ENCODE assay signal across 25 mouse cellular contexts in the genomic region with DNA sequence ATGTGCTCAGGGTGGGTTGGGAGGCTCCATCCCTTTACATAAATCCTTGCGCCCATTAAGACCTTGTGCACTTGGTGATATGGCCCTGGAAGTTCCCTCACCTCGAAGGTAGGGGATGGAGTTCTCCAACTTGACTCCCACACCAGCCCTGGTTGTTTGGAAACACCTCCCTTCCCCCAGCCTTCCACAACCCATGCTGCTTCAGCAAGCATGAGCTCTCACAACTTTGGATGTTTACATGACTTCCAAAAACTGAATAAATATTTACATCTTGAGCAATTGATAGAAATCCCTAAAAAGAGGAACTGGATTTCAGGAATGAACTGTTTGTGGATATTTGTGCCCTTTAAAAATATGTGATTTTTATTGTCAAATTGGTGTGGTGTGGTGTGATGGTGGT. TPM values are rescaled to one million over a fixed set of nuclear protein-coding genes. Genes with fewer than 3 reads are reported as not detected.
DNase-seq lines count a peak whose midpoint lies in the region; ATAC-seq lines count a peak whose summit lies in the region.
"Had no signal": no experiment of that assay in that cellular context is flagged by ENCODE, and none has a peak within 500 bp of the region (broad histone marks: within the 10 kb centered on the region; RNA-seq: fewer than 3 reads in every experiment).

No protein-coding gene starts in this region.

- no peak overlapping the region for H3K9ac ChIP-seq in stomach, embryonic 16.5 days (ENCODE audit: low read length)
- no peak overlapping the region for H3K9ac ChIP-seq in kidney, embryonic 15.5 days
- H3K9ac ChIP-seq: embryonic facial prominence, embryonic 12.5 days; forebrain, embryonic 13.5 days; limb, embryonic 13.5 days; liver, embryonic 14.5 days; neural tube, embryonic 15.5 days had no signal

- H3K27me3 ChIP-seq in stomach, embryonic 16.5 days (ENCODE audit: control insufficient read depth, insufficient read depth, low read length): no peaks in the 10 kb centered on the region
- H3K27me3 ChIP-seq in kidney, embryonic 15.5 days: no peaks in the 10 kb centered on the region
- H3K27me3 ChIP-seq: embryonic facial prominence, embryonic 12.5 days; forebrain, embryonic 13.5 days; limb, embryonic 13.5 days; neural tube, embryonic 15.5 days had no signal

- no peak overlapping the region for H3K4me2 ChIP-seq in stomach, embryonic 16.5 days (ENCODE audit: low read depth, low read length)
- no peak overlapping the region for H3K4me2 ChIP-seq in kidney, embryonic 15.5 days
- H3K4me2 ChIP-seq: embryonic facial prominence, embryonic 12.5 days; forebrain, embryonic 13.5 days; heart, embryonic 11.5 days; limb, embryonic 13.5 days; midbrain, embryonic 11.5 days; neural tube, embryonic 15.5 days had no signal

- 55% methylated on average over 2 of the region's 2 CpGs for WGBS in stomach, embryonic 16.5 days
- 70% methylated on average over 2 of the region's 2 CpGs for WGBS in kidney, embryonic 15.5 days

- peaks cover 3% of the 10 kb centered on the region for H3K4me1 ChIP-seq in stomach, embryonic 16.5 days (ENCODE audit: control insufficient read depth, insufficient read depth, low read length)
- no peaks in the 10 kb centered on the region for H3K4me1 ChIP-seq in kidney, embryonic 15.5 days
- H3K4me1 ChIP-seq: forebrain, embryonic 13.5 days; neural tube, embryonic 15.5 days had no signal

- H3K36me3 ChIP-seq in stomach, embryonic 16.5 days (ENCODE audit: control insufficient read depth, insufficient read depth, low read length): no peaks in the 10 kb centered on the region
- H3K36me3 ChIP-seq in kidney, embryonic 15.5 days: no peaks in the 10 kb centered on the region
- H3K36me3 ChIP-seq: embryonic facial prominence, embryonic 12.5 days; limb, embryonic 13.5 days; neural tube, embryonic 15.5 days had no signal

- H3K4me3 ChIP-seq in stomach, embryonic 16.5 days (replicated peaks; ENCODE audit: low read length): no peak overlapping the region
- H3K4me3 ChIP-seq in kidney, embryonic 15.5 days (replicated peaks): no peak overlapping the region
- H3K4me3 ChIP-seq: embryonic facial prominence, embryonic 12.5 days; forebrain, embryonic 13.5 days; layer of hippocampus, adult 2 months; limb, embryonic 13.5 days; neural tube, embryonic 15.5 days had no signal

- H3K27ac ChIP-seq in stomach, embryonic 16.5 days (ENCODE audit: low read length): no peak overlapping the region
- H3K27ac ChIP-seq in kidney, embryonic 15.5 days: no peak overlapping the region
- H3K27ac ChIP-seq: embryonic facial prominence, embryonic 12.5 days; forebrain, embryonic 13.5 days; hindbrain, postnatal 0 days; layer of hippocampus, adult 2 months; limb, embryonic 13.5 days; liver, embryonic 14.5 days; neural tube, embryonic 15.5 days had no signal

- peak; percentile 1 for DNase-seq in kidney, postnatal 10 days
- no peak for DNase-seq in kidney, adult 11 months
- DNase-seq in lung, adult 18-20 months: peak; percentile 39 to 59
- DNase-seq in lung, postnatal 10 days: peak; percentile 83
- no peak for DNase-seq in T-cell, adult 2 months (ENCODE audit: low spot score)
- DNase-seq in cerebellum, adult 8-10 months: no peak
- DNase-seq: adrenal gland, adult 2 months; cerebellum, adult 11 months; cerebellum, postnatal 14 days; kidney, adult 8-10 months; right cerebral cortex, postnatal 14 days; spleen, adult 18-20 months; thymus, postnatal 25 days had no signal

- ATAC-seq in stomach, embryonic 16.5 days (ENCODE audit: insufficient read depth, low FRiP score): peak; percentile 37; the same call in 1 of the 2 replicates
- ATAC-seq in kidney, embryonic 15.5 days (replicated peaks; ENCODE audit: low FRiP score): no peak
- ATAC-seq: CD4-positive, CD25-positive, alpha-beta regulatory T cell, adult 4 months; forebrain, embryonic 13.5 days; hindbrain, postnatal 0 days had no signal

- H3K9me3 ChIP-seq in stomach, embryonic 16.5 days (replicated peaks; ENCODE audit: control insufficient read depth, low read length): no peaks in the 10 kb centered on the region
- H3K9me3 ChIP-seq in kidney, embryonic 15.5 days (replicated peaks): no peaks in the 10 kb centered on the region
- H3K9me3 ChIP-seq: embryonic facial prominence, embryonic 12.5 days; forebrain, embryonic 13.5 days; limb, embryonic 13.5 days; neural tube, embryonic 15.5 days had no signal

RNA-seq across cellular contexts. Expression of gene Col6a1, which starts 50.7 kb away (rescaled TPM):
- 433 and 468 TPM in 2 replicates for polyA plus RNA-seq in stomach, embryonic 16.5 days (2015; fragmentation: Nextera tagmentation; extraction: Ambion mirVana)
- polyA plus RNA-seq in kidney, embryonic 15.5 days (2015; fragmentation: Nextera tagmentation; extraction: Ambion mirVana): 75.3 and 112 TPM in 2 replicates
- polyA plus RNA-seq: CD4-positive, CD25-positive, alpha-beta regulatory T cell, adult 4 months had no signal

RNA-seq across cellular contexts. Expression of gene Col6a2, which starts 51.8 kb away (rescaled TPM):
- polyA plus RNA-seq in stomach, embryonic 16.5 days (2015; fragmentation: Nextera tagmentation; extraction: Ambion mirVana): 263 and 287 TPM in 2 replicates
- 61.9 and 88.8 TPM in 2 replicates for polyA plus RNA-seq in kidney, embryonic 15.5 days (2015; fragmentation: Nextera tagmentation; extraction: Ambion mirVana)
- polyA plus RNA-seq: CD4-positive, CD25-positive, alpha-beta regulatory T cell, adult 4 months had no signal

Comparison
In these comparisons a context has a peak if more than half of its experiments do, and no peak if none do; other contexts are left out.
1. DNase-seq: peak in kidney, postnatal 10 days (single experiment), lung, adult 18-20 months (2 of 2) and lung, postnatal 10 days (single experiment); none in kidney, adult 11 months (single experiment), T-cell, adult 2 months (single experiment) and cerebellum, adult 8-10 months (single experiment).